Mouse (Mus musculus) heart, adult 2 months (tissue): ENCODE results near the gene Pold4.

Experiments
- CTCF ChIP-seq: fragments of 200-600 bp; IDR thresholded peaks from 2 replicates; pipeline ENCODE4 v1.8.1; 2022; ENCODE audit warnings: antibody characterized with exemption, mild to moderate bottlenecking, moderate library complexity
- EP300 ChIP-seq: fragments of 200-500 bp; IDR thresholded peaks from 2 replicates; pipeline ENCODE4 v1.6.1; 2011; ENCODE audit warnings: low read depth, low read length, control low read depth; ENCODE audit not compliant: insufficient read depth

- TF ChIP-seq EP300: no peak
- peak; percentile 55 for TF ChIP-seq CTCF
Measured at GRCm38 (mm10) chr19:4247010-4247409, 15.3 kb downstream of the Pold4 start.
